Mouse (Mus musculus) limb, embryonic 15.5 days (tissue): ENCODE results near the gene Ids. TPM values are rescaled to one million over a fixed set of nuclear protein-coding genes. Genes with fewer than 3 reads are reported as not detected.

Experiments used
- ATAC-seq: fragments of 200-750 bp; cut with Nextera tagmentation; 2 replicates; pipeline ENCODE4 v1.8.0; 2017; ENCODE audit warnings: low read depth, moderate TSS enrichment; ENCODE audit not compliant: insufficient number of reproducible peaks, low FRiP score, low TSS enrichment
- H3K27ac ChIP-seq: fragments of 300-500 bp; sonication (generic); 2 replicates; pipeline ENCODE4 v1.5.1; 2015; ENCODE audit warnings: moderate library complexity, mild to moderate bottlenecking, inconsistent platforms
- H3K27me3 ChIP-seq: fragments of 300-500 bp; sonication (generic); 2 replicates; pipeline ENCODE4 v1.6.1; 2015; ENCODE audit warnings: inconsistent platforms
- H3K36me3 ChIP-seq: fragments of 300-500 bp; sonication (generic); 2 replicates; pipeline ENCODE4 v1.6.1; 2015; ENCODE audit warnings: inconsistent platforms
- H3K4me1 ChIP-seq: fragments of 300-500 bp; sonication (generic); 2 replicates; pipeline ENCODE4 v1.6.1; 2015; ENCODE audit warnings: inconsistent platforms
- H3K4me2 ChIP-seq: fragments of 300-500 bp; sonication (generic); 2 replicates; pipeline ENCODE4 v1.6.1; 2015; ENCODE audit warnings: mild to moderate bottlenecking, inconsistent platforms
- H3K4me3 ChIP-seq: fragments of 300-500 bp; sonication (generic); 2 replicates; pipeline ENCODE4 v1.5.1; 2015; ENCODE audit warnings: mild to moderate bottlenecking, inconsistent platforms
- H3K9ac ChIP-seq: fragments of 300-500 bp; sonication (generic); 2 replicates; pipeline ENCODE4 v1.6.1; 2015; ENCODE audit warnings: inconsistent platforms
- H3K9me3 ChIP-seq: fragments of 300-500 bp; sonication (generic); 2 replicates; pipeline ENCODE4 v1.6.1; 2016; ENCODE audit warnings: inconsistent platforms
- WGBS: fragments of 180-500 bp; shearing (Covaris S2); methylation state at CpG from one replicate; pipeline ENCODE4 v1.1.7; 2015; 5-methylcytosine and 5-hydroxymethylcytosine counted together
- polyA plus RNA-seq: library from polyadenylated mRNA; unstranded; fragments of >200 nt; fragmentation: Nextera tagmentation; extraction: Ambion mirVana; gene quantifications from 2 replicates; pipeline ENCODE4 v1.2.1, GENCODE M21; 2015

Ids gene
- polyA plus RNA-seq, 1 experiment from 2014 or later = 4.3 TPM

- 35% methylated on average over 2 of the region's 2 CpGs for WGBS
These were observed 36.2 kb downstream of the Ids start for GRCm38 (mm10) chrX:70328530-70329143.

GRCm38 (mm10) chrX:70327656-70328055 lies 37.2 kb downstream of the Ids start:
- no peaks in the 10 kb centered on the region for H3K36me3 ChIP-seq
- H3K27ac ChIP-seq = no peak overlapping the region
- no peak overlapping the region for H3K9ac ChIP-seq
- no peaks in the 10 kb centered on the region for H3K9me3 ChIP-seq
- no peaks in the 10 kb centered on the region for H3K27me3 ChIP-seq
- H3K4me1 ChIP-seq = no peaks in the 10 kb centered on the region
- H3K4me2 ChIP-seq = no peak overlapping the region
- no peak overlapping the region for H3K4me3 ChIP-seq
- 67% methylated on average over 1 of the region's 1 CpGs for WGBS
- no peak for ATAC-seq

More at GRCm38 (mm10) chrX:70328530-70329143, 36.2 kb downstream of the Ids start:
- H3K4me2 ChIP-seq = no peak overlapping the region
- no peak for ATAC-seq
- no peaks in the 10 kb centered on the region for H3K9me3 ChIP-seq
- no peak overlapping the region for H3K4me3 ChIP-seq
- no peak overlapping the region for H3K9ac ChIP-seq
- no peaks in the 10 kb centered on the region for H3K36me3 ChIP-seq
- H3K27me3 ChIP-seq = no peaks in the 10 kb centered on the region
- H3K27ac ChIP-seq = no peak overlapping the region
- H3K4me1 ChIP-seq = no peaks in the 10 kb centered on the region

GRCm38 (mm10) chrX:70319254-70319653 lies 45.6 kb downstream of the Ids start:
- H3K4me3 ChIP-seq = no peak overlapping the region
- no peaks in the 10 kb centered on the region for H3K36me3 ChIP-seq
- no peaks in the 10 kb centered on the region for H3K9me3 ChIP-seq
- no peaks in the 10 kb centered on the region for H3K4me1 ChIP-seq
- H3K9ac ChIP-seq = no peak overlapping the region
- no peak overlapping the region for H3K4me2 ChIP-seq
- no peak overlapping the region for H3K27ac ChIP-seq
- WGBS = 30% methylated on average over 2 of the region's 2 CpGs
- no peaks in the 10 kb centered on the region for H3K27me3 ChIP-seq
- peak; percentile 44; the same call in 1 of the 2 replicates for ATAC-seq

- no peaks in the 10 kb centered on the region for H3K9me3 ChIP-seq
- H3K4me3 ChIP-seq = no peak overlapping the region
- H3K4me1 ChIP-seq = no peaks in the 10 kb centered on the region
- ATAC-seq = no peak
- no peaks in the 10 kb centered on the region for H3K27me3 ChIP-seq
- WGBS = 48% methylated on average over 3 of the region's 3 CpGs
- no peak overlapping the region for H3K4me2 ChIP-seq
- no peaks in the 10 kb centered on the region for H3K36me3 ChIP-seq
- H3K9ac ChIP-seq = no peak overlapping the region
- no peak overlapping the region for H3K27ac ChIP-seq
These were observed 49.8 kb downstream of the Ids start for GRCm38 (mm10) chrX:70314949-70315641.

Other genes with a start within 250 kb of the Ids start
- gene 1110012L19Rik, start 20.8 kb upstream of the Ids start, polyA plus RNA-seq = 26.7 and 30.3 TPM in 2 replicates
- gene Tmem185a, start 112.1 kb upstream of the Ids start, polyA plus RNA-seq = 45.0 TPM in 2 replicates